ENCODE assay signal across 7 mouse cellular contexts in the genomic region with DNA sequence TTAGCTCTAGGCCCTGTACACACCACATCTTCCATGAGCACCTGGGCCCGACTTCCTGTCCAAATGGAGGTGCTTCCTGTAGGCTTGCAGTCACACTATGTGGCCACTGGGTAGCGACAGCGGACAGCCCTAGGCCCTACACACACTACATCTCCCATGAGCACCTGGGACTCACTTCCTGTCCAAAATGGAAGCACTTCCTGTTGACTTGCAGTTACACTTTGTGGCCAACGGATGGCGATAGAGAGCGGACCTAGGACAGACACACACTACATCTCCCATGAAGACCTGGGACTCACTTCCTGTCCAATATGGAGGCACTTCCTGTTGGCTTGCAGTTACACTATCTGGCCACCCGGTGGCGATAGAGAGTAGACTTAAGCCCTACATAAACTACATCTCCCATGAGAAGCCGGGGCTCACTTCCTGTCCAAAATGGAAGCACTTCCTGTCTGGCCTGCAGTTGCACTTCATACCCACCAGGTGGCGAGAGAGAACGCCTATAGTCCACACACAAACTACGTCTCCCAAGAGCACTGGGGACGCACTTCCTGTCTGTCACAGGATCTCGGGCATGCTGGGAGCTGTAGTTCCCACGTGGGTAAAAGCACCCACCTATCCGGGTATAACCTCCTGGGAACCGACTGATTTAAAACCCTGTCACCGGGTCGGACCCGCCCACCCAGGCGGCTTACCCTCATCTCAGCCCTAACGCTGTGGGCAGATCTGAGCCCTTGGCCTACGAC.
DNase-seq lines count a peak whose midpoint lies in the region; ATAC-seq lines count a peak whose summit lies in the region.

No protein-coding gene starts in this region.

- no peak overlapping the region for H3K27ac ChIP-seq in intestine, embryonic 16.5 days (ENCODE audit: low read length)
- H3K27ac ChIP-seq in midbrain, embryonic 11.5 days (ENCODE audit: low read depth, low read length): no peak overlapping the region

- ATAC-seq in intestine, embryonic 16.5 days: peak; percentile 96
- peak; percentile 96 for ATAC-seq in midbrain, embryonic 11.5 days (ENCODE audit: low FRiP score)

- no peaks in the 10 kb centered on the region for H3K36me3 ChIP-seq in intestine, embryonic 16.5 days (ENCODE audit: control insufficient read depth, insufficient read depth, low read length)
- no peaks in the 10 kb centered on the region for H3K36me3 ChIP-seq in midbrain, embryonic 11.5 days (ENCODE audit: control insufficient read depth, insufficient read depth, low read length)

- no peak overlapping the region for H3K9ac ChIP-seq in intestine, embryonic 16.5 days (ENCODE audit: low read depth, low read length)
- no peak overlapping the region for H3K9ac ChIP-seq in midbrain, embryonic 11.5 days (ENCODE audit: low read length)

- intact Hi-C loops in left cerebral cortex, postnatal 36 days (cut with DNase I): loop anchor here (10.0 kb wide), 1 partner anchor 531 kb away; no protein-coding TSS in a partner anchor

- H3K4me1 ChIP-seq in intestine, embryonic 16.5 days (ENCODE audit: control insufficient read depth, insufficient read depth, low read length): no peaks in the 10 kb centered on the region
- H3K4me1 ChIP-seq in midbrain, embryonic 11.5 days (ENCODE audit: control insufficient read depth, insufficient read depth, low read length): no peaks in the 10 kb centered on the region

- H3K4me3 ChIP-seq in intestine, embryonic 16.5 days (ENCODE audit: low read length): peak overlapping the region; percentile 39
- H3K4me3 ChIP-seq in midbrain, embryonic 11.5 days (ENCODE audit: low read depth, low read length): no peak overlapping the region

- H3K27me3 ChIP-seq in intestine, embryonic 16.5 days (replicated peaks; ENCODE audit: control insufficient read depth, insufficient read depth, low read length): no peaks in the 10 kb centered on the region
- no peaks in the 10 kb centered on the region for H3K27me3 ChIP-seq in midbrain, embryonic 11.5 days (ENCODE audit: control insufficient read depth, insufficient read depth, low read length)

- H3K4me2 ChIP-seq in intestine, embryonic 16.5 days (ENCODE audit: low read depth, low read length): peak overlapping the region; percentile 43
- peak overlapping the region; percentile 22; the same call in 1 of the 2 replicates for H3K4me2 ChIP-seq in midbrain, embryonic 11.5 days

- WGBS in intestine, embryonic 16.5 days: 11% methylated on average over 23 of the region's 23 CpGs
- 6% methylated on average over 23 of the region's 23 CpGs for WGBS in midbrain, embryonic 11.5 days

- H3K9me3 ChIP-seq in intestine, embryonic 16.5 days (ENCODE audit: control insufficient read depth, low read length): no peaks in the 10 kb centered on the region
- H3K9me3 ChIP-seq in midbrain, embryonic 11.5 days (ENCODE audit: control insufficient read depth, low read length): no peaks in the 10 kb centered on the region

- peak; percentile 97 for DNase-seq in adrenal gland, adult 8-10 months
- DNase-seq in embryo, embryonic 9.5 days (ENCODE audit: extremely low spot score): peak; percentile 88
- peak; percentile 71 to 81 for DNase-seq in gastrocnemius, postnatal 4 days (ENCODE audit: low spot score in 2 of 2)
- peak; percentile 93 to 95 for DNase-seq in left cerebral cortex, postnatal 36 days (ENCODE audit: low spot score in 2 of 2)
- DNase-seq in midbrain, embryonic 11.5 days (ENCODE audit: low spot score, missing footprints): peak; percentile 98
- DNase-seq in skeletal muscle tissue, adult 2 months (ENCODE audit: low read depth, low spot score): peak; percentile 100
